Mouse (Mus musculus): Measurements from ENCODE around the gene Palm2. TPM values are rescaled to one million over a fixed set of nuclear protein-coding genes. Genes with fewer than 3 reads are reported as not detected.

Palm2 gene
- polyA plus RNA-seq, 1 experiment from 2014 or later: 9.7 TPM

DNA sequence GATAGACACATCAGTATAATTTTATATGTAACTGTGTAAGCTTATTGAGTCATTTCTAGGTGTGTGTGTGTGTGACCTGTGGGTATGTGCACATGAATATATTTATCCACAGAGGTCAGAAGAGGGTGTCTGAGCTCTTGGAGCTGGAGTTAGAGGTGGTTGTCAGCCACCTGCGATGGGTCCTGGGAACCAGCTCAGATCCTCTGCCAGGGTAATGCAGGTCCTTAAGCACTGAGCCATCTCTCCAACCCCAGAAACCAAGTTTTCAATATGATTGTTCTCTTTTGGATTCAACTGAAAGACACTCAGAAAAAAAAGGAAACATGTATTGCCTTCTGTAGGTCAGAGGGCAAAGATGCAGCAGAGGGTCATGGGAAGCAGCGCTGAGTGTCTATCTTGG is 248.3 kb downstream of the Palm2 start:
- 100% methylated on average over 2 of the region's 2 CpGs for WGBS
- Histone ChIP-seq H3K4me1 (peaks cover 27% of the 10 kb centered on the region), H3K27me3 (no peaks in the 10 kb centered on the region), H3K4me2 (replicated peaks) (no peak overlapping the region), H3K9ac (no peak overlapping the region), H3K4me3 (no peak overlapping the region), H3K27ac (no peak overlapping the region), H3K36me3 (no peaks in the 10 kb centered on the region), H3K9me3 (no peaks in the 10 kb centered on the region)
- no peak for ATAC-seq (ENCODE audit: low FRiP score, low read depth)

DNA sequence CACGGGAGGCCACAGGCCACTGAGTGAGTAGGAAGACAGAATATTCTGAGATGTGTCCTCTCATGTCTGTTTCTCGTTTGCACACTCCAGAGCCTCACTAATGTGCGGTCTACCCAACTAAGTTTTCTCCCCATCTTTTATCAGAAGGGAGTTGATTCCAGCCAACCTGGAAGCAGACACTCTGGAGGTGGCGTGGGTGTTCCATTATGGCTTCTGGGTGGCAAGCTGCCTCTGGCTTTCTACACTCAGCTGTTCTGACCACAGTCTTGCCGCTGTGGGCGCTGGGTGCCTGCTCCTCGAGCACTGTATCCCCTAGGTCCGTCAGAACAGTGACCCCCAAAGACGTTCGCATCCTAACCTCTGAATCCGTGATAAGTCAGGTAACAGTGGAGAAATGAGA is 248.9 kb downstream of the Palm2 start:
- Histone ChIP-seq H3K9ac (no peak overlapping the region), H3K36me3 (no peaks in the 10 kb centered on the region), H3K27me3 (no peaks in the 10 kb centered on the region), H3K4me3 (no peak overlapping the region), H3K4me1 (peaks cover 27% of the 10 kb centered on the region), H3K4me2 (replicated peaks) (no peak overlapping the region), H3K27ac (no peak overlapping the region), H3K9me3 (no peaks in the 10 kb centered on the region)
- 85% methylated on average over 11 of the region's 11 CpGs for whole genome bisulfite sequencing
- no peak for ATAC-seq (ENCODE audit: low FRiP score, low read depth)

DNA sequence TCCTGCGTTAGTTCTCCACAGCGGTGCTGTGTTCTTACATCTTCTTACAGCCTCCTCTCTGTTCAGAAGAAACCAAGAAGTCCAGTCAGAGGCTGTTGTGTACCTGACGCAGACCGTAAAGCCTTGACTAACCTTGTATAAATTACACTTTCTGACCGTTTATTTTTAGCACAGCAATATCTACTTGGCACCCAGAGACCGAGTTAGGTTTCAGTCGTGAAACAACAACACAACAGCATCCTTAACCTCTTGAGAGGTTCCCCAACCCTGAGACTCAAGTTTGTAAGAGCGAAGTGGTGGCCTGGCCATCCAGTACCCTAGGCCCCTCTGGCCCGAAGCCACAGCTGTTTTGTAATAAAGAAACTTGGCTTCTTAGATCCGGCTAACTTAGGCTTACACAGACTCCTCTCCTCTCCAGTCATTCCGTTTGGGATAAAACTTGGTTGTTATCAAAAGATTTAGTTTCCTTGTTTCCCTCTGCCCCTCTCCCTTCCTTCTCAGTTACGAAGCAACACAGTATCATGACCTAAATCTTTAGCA is 250.7 kb downstream of the Palm2 start:
- H3K4me1 ChIP-seq: peaks cover 30% of the 10 kb centered on the region
- no peaks in the 10 kb centered on the region for H3K9me3 ChIP-seq
- ATAC-seq (ENCODE audit: low FRiP score, low read depth): no peak
- H3K27me3 ChIP-seq: no peaks in the 10 kb centered on the region
- H3K27ac ChIP-seq: no peak overlapping the region
- 54% methylated on average over 12 of the region's 12 CpGs for WGBS
- H3K4me2 ChIP-seq (replicated peaks): no peak overlapping the region
- no peak overlapping the region for H3K9ac ChIP-seq
- peaks cover 5% of the 10 kb centered on the region; the same call in 1 of the 2 replicates for H3K36me3 ChIP-seq
- H3K4me3 ChIP-seq: no peak overlapping the region

DNA sequence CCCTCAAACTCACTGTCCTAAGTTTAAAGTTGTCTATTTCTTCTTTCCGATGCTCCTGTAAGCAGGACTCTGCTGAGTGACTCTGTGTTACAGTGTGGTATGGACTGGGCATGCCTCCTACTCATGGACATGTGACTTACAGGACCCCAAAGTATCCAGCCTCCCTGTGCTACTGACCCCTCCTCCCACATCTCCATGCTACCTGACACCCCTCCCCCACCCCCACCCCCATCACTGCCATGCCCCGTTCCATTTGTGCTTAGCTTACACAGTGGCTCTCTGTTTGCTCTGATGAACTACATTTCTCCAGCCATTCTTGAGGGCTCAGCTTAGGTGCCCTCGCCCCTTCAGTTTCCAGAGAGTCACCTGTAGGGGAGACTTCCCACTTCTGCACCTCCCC is 252.7 kb downstream of the Palm2 start:
- Histone ChIP-seq H3K36me3 (peaks cover 25% of the 10 kb centered on the region), H3K4me2 (replicated peaks) (no peak overlapping the region), H3K4me1 (peaks cover 22% of the 10 kb centered on the region), H3K27me3 (no peaks in the 10 kb centered on the region), H3K9me3 (no peaks in the 10 kb centered on the region), H3K9ac (no peak overlapping the region), H3K27ac (no peak overlapping the region), H3K4me3 (no peak overlapping the region)
- ATAC-seq (ENCODE audit: low FRiP score, low read depth): no peak
- WGBS: 66% methylated on average over 3 of the region's 3 CpGs

DNA sequence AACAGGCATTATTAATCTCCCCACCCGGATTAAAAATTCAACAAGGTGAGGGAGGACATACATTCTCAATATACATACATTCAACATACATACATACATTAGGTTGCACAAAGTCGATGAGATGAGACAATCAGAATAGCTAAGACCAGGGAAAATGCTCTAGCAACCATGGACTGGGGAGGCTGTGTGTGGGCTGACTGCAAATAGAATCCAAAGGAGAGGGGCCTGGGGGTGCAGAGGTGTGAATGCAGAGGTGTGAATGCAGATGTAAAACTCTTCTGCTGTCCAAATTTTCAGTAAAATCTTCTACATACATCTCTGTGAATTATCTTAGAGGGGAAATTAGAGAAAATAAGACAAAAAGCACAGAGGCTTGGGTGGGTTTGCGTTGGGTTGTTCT is 253.5 kb downstream of the Palm2 start:
- Histone ChIP-seq H3K4me2 (replicated peaks) (no peak overlapping the region), H3K27ac (no peak overlapping the region), H3K9ac (no peak overlapping the region), H3K9me3 (no peaks in the 10 kb centered on the region), H3K36me3 (peaks cover 27% of the 10 kb centered on the region), H3K4me3 (no peak overlapping the region), H3K27me3 (no peaks in the 10 kb centered on the region), H3K4me1 (peaks cover 21% of the 10 kb centered on the region)
- ATAC-seq (ENCODE audit: low FRiP score, low read depth): no peak
- WGBS: 68% methylated on average over 3 of the region's 3 CpGs

DNA sequence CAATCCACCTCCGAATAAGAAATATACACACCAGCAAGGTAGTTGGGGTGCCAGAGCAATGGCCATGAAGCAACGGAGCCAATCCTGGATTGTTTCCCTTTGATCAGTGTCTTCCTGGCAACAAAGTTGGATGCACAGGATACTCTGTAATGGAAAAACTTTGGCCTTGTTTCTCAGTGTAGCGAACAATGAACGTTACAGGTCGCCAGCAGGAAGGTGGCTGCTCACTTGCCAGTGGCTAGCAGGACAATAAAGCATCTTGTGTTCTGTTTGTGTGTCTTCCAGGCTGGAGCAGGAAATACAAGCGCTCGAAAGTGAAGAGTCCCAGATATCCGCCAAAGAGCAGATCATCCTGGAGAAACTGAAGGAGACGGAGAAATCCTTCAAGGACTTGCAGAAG is 254.1 kb downstream of the Palm2 start:
- Histone ChIP-seq H3K9ac (no peak overlapping the region), H3K9me3 (no peaks in the 10 kb centered on the region), H3K36me3 (peaks cover 27% of the 10 kb centered on the region), H3K4me2 (replicated peaks) (no peak overlapping the region), H3K27ac (no peak overlapping the region), H3K4me1 (peaks cover 21% of the 10 kb centered on the region), H3K27me3 (no peaks in the 10 kb centered on the region), H3K4me3 (no peak overlapping the region)
- WGBS: 77% methylated on average over 9 of the region's 9 CpGs
- ATAC-seq (ENCODE audit: low FRiP score, low read depth): no peak

DNA sequence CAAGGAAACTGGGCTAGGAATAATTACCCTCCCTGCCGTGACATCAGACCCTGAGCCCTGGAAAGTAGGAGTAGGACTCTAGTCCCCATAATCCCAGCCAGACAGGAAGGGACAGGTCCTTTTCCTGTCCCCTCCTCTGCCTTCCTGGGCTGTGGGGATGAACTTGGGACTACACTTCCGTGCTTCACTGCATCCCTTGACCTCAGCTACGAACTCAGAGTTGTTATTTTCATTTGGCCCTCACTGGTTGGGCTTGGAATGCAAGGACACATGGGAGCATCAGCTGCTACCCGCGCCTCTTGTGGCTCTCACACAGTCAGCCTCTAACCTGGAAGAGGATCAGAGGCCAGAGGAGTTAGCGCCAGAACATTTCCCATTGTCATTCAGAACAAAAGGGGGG is 256.0 kb downstream of the Palm2 start:
- H3K4me2 ChIP-seq (replicated peaks): no peak overlapping the region
- H3K27me3 ChIP-seq: no peaks in the 10 kb centered on the region
- H3K27ac ChIP-seq: no peak overlapping the region
- ATAC-seq (ENCODE audit: low FRiP score, low read depth): no peak
- peaks cover 9% of the 10 kb centered on the region for H3K4me1 ChIP-seq
- no peak overlapping the region for H3K9ac ChIP-seq
- peaks cover 44% of the 10 kb centered on the region for H3K36me3 ChIP-seq
- H3K4me3 ChIP-seq: no peak overlapping the region
- WGBS: 73% methylated on average over 6 of the region's 6 CpGs
- H3K9me3 ChIP-seq: no peaks in the 10 kb centered on the region

DNA sequence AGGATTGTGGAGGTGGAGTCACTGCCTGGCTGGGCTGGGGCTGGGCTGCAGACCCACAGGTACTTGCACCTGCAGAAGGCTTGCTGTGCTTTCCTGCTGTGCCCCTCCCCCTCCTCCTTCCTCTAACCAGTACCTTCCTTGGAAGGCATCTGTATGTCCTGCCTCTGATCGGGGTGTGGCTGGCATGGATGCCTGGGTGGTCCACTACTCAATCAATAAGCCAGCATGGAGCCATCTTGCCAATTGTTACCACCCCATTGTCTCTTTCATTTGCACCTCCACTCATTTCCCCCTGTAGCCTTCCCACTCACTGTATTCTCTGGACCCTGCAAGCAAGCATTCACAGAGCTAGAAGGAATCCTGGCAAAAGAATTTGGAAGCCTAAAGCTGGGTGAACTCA is 256.8 kb downstream of the Palm2 start:
- 50% methylated on average over 1 of the region's 1 CpGs for WGBS

DNA sequence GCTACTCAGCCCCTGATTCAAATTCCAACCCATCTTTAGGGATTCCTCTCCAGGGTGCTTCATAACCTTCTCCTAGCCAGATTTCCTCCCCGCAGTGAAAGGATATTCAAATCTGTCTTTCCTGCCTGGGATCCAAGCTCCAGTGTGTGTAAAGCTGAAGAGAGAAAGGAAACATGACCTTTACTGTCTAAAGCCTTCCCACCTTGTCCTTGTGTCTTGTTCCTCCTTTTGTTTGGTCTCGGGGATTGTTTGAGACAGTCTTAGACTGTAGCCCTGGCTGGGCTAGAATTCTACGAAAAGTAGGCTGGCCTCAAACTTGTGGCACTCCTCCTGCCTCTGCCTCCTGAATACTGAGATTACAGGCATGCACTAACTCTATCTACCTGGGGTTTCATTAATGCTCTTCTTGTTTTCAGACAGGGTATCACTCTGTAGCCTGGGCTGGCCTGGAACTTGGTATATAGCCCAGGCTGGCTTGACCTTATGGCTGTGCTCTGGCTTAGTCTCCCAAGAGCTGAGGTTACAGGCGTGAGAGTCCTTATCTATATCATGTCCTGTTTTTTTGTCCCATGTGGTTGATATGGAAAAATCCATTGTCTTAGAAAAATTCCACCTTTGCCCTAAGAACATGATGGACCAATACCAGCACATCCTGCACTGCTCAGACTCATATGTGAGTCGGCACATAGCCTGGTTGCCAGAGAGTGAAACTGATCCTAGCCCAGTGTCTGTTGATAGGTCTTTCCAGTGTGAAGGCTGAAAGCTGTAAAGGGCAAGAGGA is 260.5 kb downstream of the Palm2 start:
- Histone ChIP-seq H3K27me3 (no peaks in the 10 kb centered on the region), H3K4me2 (replicated peaks) (no peak overlapping the region), H3K4me1 (no peaks in the 10 kb centered on the region), H3K9ac (no peak overlapping the region), H3K4me3 (no peak overlapping the region), H3K9me3 (no peaks in the 10 kb centered on the region), H3K27ac (no peak overlapping the region), H3K36me3 (peaks cover 50% of the 10 kb centered on the region)
- 84% methylated on average over 5 of the region's 5 CpGs for WGBS
- ATAC-seq (ENCODE audit: low FRiP score, low read depth): no peak

More for the DNA sequence above, 256.8 kb downstream of the Palm2 start:
- Histone ChIP-seq H3K36me3 (peaks cover 49% of the 10 kb centered on the region), H3K9me3 (no peaks in the 10 kb centered on the region), H3K4me1 (peaks cover 6% of the 10 kb centered on the region; the same call in 1 of the 2 replicates), H3K9ac (no peak overlapping the region), H3K27me3 (no peaks in the 10 kb centered on the region), H3K4me2 (replicated peaks) (no peak overlapping the region), H3K27ac (no peak overlapping the region), H3K4me3 (no peak overlapping the region)
- ATAC-seq (ENCODE audit: low FRiP score, low read depth): no peak

DNA sequence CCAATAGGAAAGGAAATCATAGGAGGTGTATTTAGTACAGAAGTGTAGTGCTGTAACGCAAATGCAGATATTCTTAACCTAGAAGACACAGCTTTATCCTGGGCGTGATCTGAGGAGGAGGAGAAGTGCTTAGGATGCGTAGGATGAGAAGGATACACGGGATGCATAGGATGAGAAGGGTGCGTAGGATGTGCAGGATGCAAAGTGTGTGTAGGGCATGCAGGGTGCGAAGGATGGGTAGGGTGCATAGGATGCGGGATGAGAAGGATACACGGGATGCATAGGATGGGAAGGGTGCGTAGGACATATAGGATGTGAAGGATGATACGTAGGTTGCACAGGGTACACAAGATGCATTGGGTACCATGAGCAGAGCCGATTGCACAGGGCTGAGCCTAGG is 262.9 kb downstream of the Palm2 start:
- H3K4me1 ChIP-seq: no peaks in the 10 kb centered on the region
- no peak for ATAC-seq (ENCODE audit: low FRiP score, low read depth)
- peaks cover 26% of the 10 kb centered on the region for H3K36me3 ChIP-seq
- H3K9me3 ChIP-seq: no peaks in the 10 kb centered on the region
- 96% methylated on average over 11 of the region's 11 CpGs for WGBS
- H3K27me3 ChIP-seq: no peaks in the 10 kb centered on the region
- no peak overlapping the region for H3K27ac ChIP-seq
- no peak overlapping the region for H3K4me2 ChIP-seq (replicated peaks)
- H3K4me3 ChIP-seq: no peak overlapping the region
- no peak overlapping the region for H3K9ac ChIP-seq

DNA sequence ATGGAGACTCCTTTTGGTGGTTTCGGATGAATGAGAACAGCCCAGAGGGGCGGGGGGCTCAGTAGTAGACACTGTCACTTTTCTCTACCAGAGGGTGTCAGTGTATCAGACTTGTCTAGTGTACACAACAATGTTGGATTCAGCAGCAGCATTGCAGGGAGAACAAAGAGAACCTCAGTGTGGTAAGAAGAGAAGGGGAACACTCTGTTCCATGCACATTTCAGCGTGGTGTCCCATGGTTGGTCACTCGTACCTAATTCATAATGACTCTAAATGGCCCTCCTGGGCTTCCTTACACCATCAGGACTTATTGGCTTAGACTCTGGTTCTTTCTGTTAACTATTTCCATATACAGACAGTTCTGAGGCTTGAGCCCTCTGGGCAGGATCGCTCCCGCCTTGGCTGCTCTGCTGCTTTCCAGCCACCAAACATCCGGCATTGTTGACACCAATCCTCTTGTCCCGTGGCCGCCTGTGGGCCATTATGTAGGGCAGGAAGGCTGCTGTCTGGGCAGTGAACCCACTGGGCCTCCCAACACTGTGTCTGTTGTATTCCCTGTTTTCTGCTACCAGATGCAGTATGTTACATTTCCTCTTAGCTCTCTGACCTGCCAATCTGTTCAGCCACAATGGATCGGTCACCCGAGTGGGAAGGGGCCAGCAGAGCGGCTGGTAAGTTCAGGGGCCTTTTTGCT is 264.0 kb downstream of the Palm2 start:
- no peak overlapping the region for H3K9ac ChIP-seq
- no peaks in the 10 kb centered on the region for H3K9me3 ChIP-seq
- WGBS: 75% methylated on average over 12 of the region's 12 CpGs
- no peak overlapping the region for H3K4me2 ChIP-seq (replicated peaks)
- H3K4me3 ChIP-seq: no peak overlapping the region
- H3K27me3 ChIP-seq: no peaks in the 10 kb centered on the region
- peaks cover 26% of the 10 kb centered on the region for H3K36me3 ChIP-seq
- H3K4me1 ChIP-seq: 0 out of 2 replicates have a peak, but pooled peaks cover under 1% of the 10 kb centered on the region
- no peak overlapping the region for H3K27ac ChIP-seq
- no peak for ATAC-seq (ENCODE audit: low FRiP score, low read depth)

DNA sequence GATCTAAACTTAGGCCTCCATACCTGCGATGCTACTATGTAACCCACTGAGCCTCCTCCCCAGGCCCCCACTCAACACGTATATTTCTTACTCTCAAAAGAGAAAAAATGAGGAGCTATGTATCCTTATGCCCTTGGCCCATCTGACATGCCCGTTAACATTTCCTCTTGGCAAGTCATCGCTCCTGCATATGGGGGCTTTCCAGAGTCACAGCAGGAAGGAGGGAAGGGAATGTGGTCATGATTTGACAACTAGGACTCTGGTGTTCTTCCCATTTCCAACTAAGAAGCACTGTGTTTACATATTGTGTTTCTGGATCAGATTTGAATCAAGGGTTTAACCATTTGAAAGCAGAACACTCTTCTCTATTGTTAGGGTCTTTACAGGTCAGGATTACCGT is 267.5 kb downstream of the Palm2 start:
- 81% methylated on average over 5 of the region's 5 CpGs for WGBS
- Histone ChIP-seq H3K4me2 (replicated peaks) (no peak overlapping the region), H3K36me3 (peaks cover 4% of the 10 kb centered on the region; the same call in 1 of the 2 replicates), H3K27ac (no peak overlapping the region), H3K4me1 (peaks cover 13% of the 10 kb centered on the region; the same call in 1 of the 2 replicates), H3K9ac (no peak overlapping the region), H3K27me3 (no peaks in the 10 kb centered on the region), H3K4me3 (no peak overlapping the region), H3K9me3 (no peaks in the 10 kb centered on the region)
- no peak for ATAC-seq (ENCODE audit: low FRiP score, low read depth)

Measured in limb, embryonic 13.5 days (tissue).